Mouse (Mus musculus) myocyte (in vitro differentiated cells): ENCODE measurements at regions not wholly inside any gene's neighbourhood (a gene's known extent, or its start where the extent isn't known, plus 50 kb on each side); places are given as distances from the start of the nearest gene placed in this dataset.

ENCODE experiments used
- H3K27me3 ChIP-seq: one replicate; pipeline ENCODE4 v1.6.1; 2011; ENCODE audit not compliant: control insufficient read depth, insufficient read depth, insufficient read length
- H3K36me3 ChIP-seq: one replicate; pipeline ENCODE4 v1.6.1; 2011; ENCODE audit not compliant: control insufficient read depth, insufficient read depth
- H3K4me2 ChIP-seq: one replicate; pipeline ENCODE4 v1.6.1; 2011; ENCODE audit warnings: low read depth, control low read depth
- H3K4me3 ChIP-seq: one replicate; pipeline ENCODE4 v1.5.1; 2011; ENCODE audit warnings: mild to moderate bottlenecking, control low read depth, moderate library complexity
- H3K79me2 ChIP-seq: one replicate; pipeline ENCODE4 v1.6.1; 2011; ENCODE audit not compliant: control insufficient read depth, insufficient read depth
- H3ac ChIP-seq: one replicate; pipeline ENCODE4 v1.6.1; 2011; ENCODE audit not compliant: control insufficient read depth, insufficient read length
- CEBPB ChIP-seq: IDR thresholded peaks from 2 replicates; pipeline ENCODE4 v1.6.1; 2011; ENCODE audit warnings: mild to moderate bottlenecking, moderate library complexity; ENCODE audit not compliant: poor library complexity, insufficient read depth, severe bottlenecking
- E2F4 ChIP-seq: IDR thresholded peaks from one replicate; pipeline ENCODE4 v1.6.1; 2011; ENCODE audit warnings: mild to moderate bottlenecking, control low read depth, moderate library complexity; ENCODE audit not compliant: insufficient read depth
- MAX ChIP-seq: IDR thresholded peaks from one replicate; pipeline ENCODE4 v1.6.1; 2011; ENCODE audit warnings: low read depth, mild to moderate bottlenecking, control low read depth
- MYOD1 ChIP-seq, 3 experiments: IDR thresholded peaks; one replicate each; pipeline ENCODE4 v1.6.1; 2011; ENCODE audit warnings: control low read depth in 2 of 3, low read depth in 2 of 3, mild to moderate bottlenecking in 2 of 3, moderate library complexity in 1 of 3; ENCODE audit not compliant: insufficient read length in 2 of 3, control insufficient read depth in 1 of 3
- MYOG ChIP-seq, 3 experiments: IDR thresholded peaks; one replicate each; pipeline ENCODE4 v1.6.1; 2011; ENCODE audit warnings: control low read depth in 2 of 3, low read depth in 2 of 3, mild to moderate bottlenecking in 2 of 3; ENCODE audit not compliant: insufficient read length in 2 of 3, control insufficient read depth in 1 of 3, insufficient read depth in 1 of 3
- POLR2A ChIP-seq: IDR thresholded peaks from one replicate; pipeline ENCODE4 v1.6.1; 2011; ENCODE audit warnings: low read depth, mild to moderate bottlenecking, control low read depth, moderate library complexity; ENCODE audit not compliant: insufficient read length
- POLR2AphosphoS2 ChIP-seq: IDR thresholded peaks from one replicate; pipeline ENCODE4 v1.6.1; 2011; ENCODE audit warnings: low read depth, control low read depth; ENCODE audit not compliant: insufficient read length
- REST ChIP-seq: IDR thresholded peaks from one replicate; pipeline ENCODE4 v1.6.1; 2011; ENCODE audit warnings: mild to moderate bottlenecking, control low read depth, moderate library complexity; ENCODE audit not compliant: insufficient read depth, insufficient read length
- SRF ChIP-seq: IDR thresholded peaks from one replicate; pipeline ENCODE4 v1.6.1; 2011; ENCODE audit warnings: low read depth; ENCODE audit not compliant: control insufficient read depth, insufficient read length
- TCF12 ChIP-seq: IDR thresholded peaks from one replicate; pipeline ENCODE4 v1.6.1; 2011; ENCODE audit warnings: mild to moderate bottlenecking, control low read depth; ENCODE audit not compliant: poor library complexity, insufficient read depth, severe bottlenecking
- TCF3 ChIP-seq: IDR thresholded peaks from one replicate; pipeline ENCODE4 v1.6.1; 2011; ENCODE audit warnings: low read depth, control low read depth; ENCODE audit not compliant: insufficient read length
- USF1 ChIP-seq: IDR thresholded peaks from one replicate; pipeline ENCODE4 v1.6.1; 2011; ENCODE audit warnings: low read depth, mild to moderate bottlenecking, control low read depth, moderate library complexity

GRCm38 (mm10) chr16:31592973-31593683 is 70.1 kb upstream of the Dlg1 start:
- H3K79me2 ChIP-seq = no peaks in the 10 kb centered on the region
- H3ac ChIP-seq = no peak overlapping the region
- H3K27me3 ChIP-seq = no peaks in the 10 kb centered on the region
- no peaks in the 10 kb centered on the region for H3K36me3 ChIP-seq
- H3K4me2 ChIP-seq = peak overlapping the region; percentile 78
- H3K4me3 ChIP-seq = no peak overlapping the region
- TF ChIP-seq REST (no peak), E2F4 (no peak), SRF (no peak), MYOG (IDR thresholded peaks at IDR 0.05; ENCODE audit: control insufficient read depth in 1 of 3, insufficient read depth in 1 of 3, insufficient read length in 2 of 3, low read depth in 2 of 3) (peak in 1 of 3 experiments; percentile 4), TCF12 (no peak), USF1 (no peak), CEBPB (no peak), TCF3 (no peak), MAX (no peak), MYOD1 (IDR thresholded peaks at IDR 0.05; ENCODE audit: control insufficient read depth in 1 of 3, insufficient read length in 2 of 3, low read depth in 2 of 3) (no peak), POLR2A (peak; percentile 26), POLR2AphosphoS2 (no peak)

DNA sequence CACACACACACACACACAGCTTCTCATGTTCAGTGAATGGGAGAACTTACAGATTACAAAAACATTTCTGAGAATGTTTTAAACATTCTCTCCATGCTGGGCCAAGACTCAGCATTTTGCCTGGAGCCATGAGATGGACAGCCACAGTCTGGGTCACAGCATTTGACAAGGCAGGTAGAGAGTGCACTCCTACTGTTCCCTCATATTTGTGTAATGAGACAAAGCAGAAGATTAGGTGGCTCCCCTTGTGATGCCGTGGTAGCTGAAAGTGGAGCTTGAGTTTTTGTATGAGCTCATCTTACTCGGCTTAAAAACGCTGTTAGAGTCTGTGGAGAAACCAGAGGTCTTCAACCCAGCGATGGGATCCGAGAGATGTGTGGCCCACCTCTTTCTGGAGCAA is 65.3 kb upstream of the Dlg1 start:
- H3K4me3 ChIP-seq = no peak overlapping the region
- TF ChIP-seq POLR2AphosphoS2 = no peak
- TF ChIP-seq TCF3 = no peak
- TF ChIP-seq MAX = no peak
- no peak for TF ChIP-seq USF1
- no peak for TF ChIP-seq MYOD1 (IDR thresholded peaks at IDR 0.05; ENCODE audit: control insufficient read depth in 1 of 3, insufficient read length in 2 of 3, low read depth in 2 of 3)
- TF ChIP-seq SRF = no peak
- no peak for TF ChIP-seq MYOG (IDR thresholded peaks at IDR 0.05; ENCODE audit: control insufficient read depth in 1 of 3, insufficient read depth in 1 of 3, insufficient read length in 2 of 3, low read depth in 2 of 3)
- H3K27me3 ChIP-seq = no peaks in the 10 kb centered on the region
- no peaks in the 10 kb centered on the region for H3K79me2 ChIP-seq
- no peak overlapping the region for H3ac ChIP-seq
- no peaks in the 10 kb centered on the region for H3K36me3 ChIP-seq
- H3K4me2 ChIP-seq = peak overlapping the region; percentile 82

- H3K36me3 ChIP-seq = no peaks in the 10 kb centered on the region
- no peaks in the 10 kb centered on the region for H3K27me3 ChIP-seq
- peak overlapping the region; percentile 82 for H3K4me2 ChIP-seq
- H3ac ChIP-seq = no peak overlapping the region
- no peaks in the 10 kb centered on the region for H3K79me2 ChIP-seq
- no peak for TF ChIP-seq E2F4
- TF ChIP-seq POLR2AphosphoS2 = no peak
- no peak for TF ChIP-seq MAX
- no peak for TF ChIP-seq SRF
- TF ChIP-seq MYOD1 (IDR thresholded peaks at IDR 0.05; ENCODE audit: control insufficient read depth in 1 of 3, insufficient read length in 2 of 3, low read depth in 2 of 3) = no peak
- no peak for TF ChIP-seq MYOG (IDR thresholded peaks at IDR 0.05; ENCODE audit: control insufficient read depth in 1 of 3, insufficient read depth in 1 of 3, insufficient read length in 2 of 3, low read depth in 2 of 3)
- no peak for TF ChIP-seq TCF12
- no peak for TF ChIP-seq CEBPB
- TF ChIP-seq REST = no peak
- no peak for TF ChIP-seq USF1
- no peak for TF ChIP-seq POLR2A
- no peak for TF ChIP-seq TCF3
- H3K4me3 ChIP-seq = no peak overlapping the region
Measured at GRCm38 (mm10) chr16:31598409-31598988, 64.7 kb upstream of the Dlg1 start.

GRCm38 (mm10) chr16:31598989-31599421 is 64.2 kb upstream of the Dlg1 start:
- Histone ChIP-seq H3K4me3 (no peak overlapping the region), H3K79me2 (no peaks in the 10 kb centered on the region), H3K27me3 (no peaks in the 10 kb centered on the region), H3ac (no peak overlapping the region), H3K4me2 (peak overlapping the region; percentile 82), H3K36me3 (no peaks in the 10 kb centered on the region)
- TF ChIP-seq TCF3 (no peak), POLR2AphosphoS2 (no peak), USF1 (no peak), SRF (no peak), MYOD1 (IDR thresholded peaks at IDR 0.05; ENCODE audit: control insufficient read depth in 1 of 3, insufficient read length in 2 of 3, low read depth in 2 of 3) (no peak), TCF12 (peak; percentile 20), MYOG (IDR thresholded peaks at IDR 0.05; ENCODE audit: control insufficient read depth in 1 of 3, insufficient read depth in 1 of 3, insufficient read length in 2 of 3, low read depth in 2 of 3) (no peak), POLR2A (no peak), MAX (no peak), CEBPB (peak; percentile 7; the same call in 1 of the 2 replicates), REST (no peak)
